Mouse (Mus musculus) neural tube, embryonic 15.5 days (tissue): ENCODE measurements at regions not wholly inside any gene's neighbourhood (a gene's known extent, or its start where the extent isn't known, plus 50 kb on each side); places are given as distances from the start of the nearest gene placed in this dataset.

Experiments
- ATAC-seq: fragments of 200-750 bp; cut with Nextera tagmentation; 2 replicates; pipeline ENCODE4 v1.8.0; 2017; ENCODE audit warnings: mild to moderate bottlenecking, moderate TSS enrichment, moderate library complexity; ENCODE audit not compliant: low FRiP score
- H3K27ac ChIP-seq: fragments of 300-500 bp; sonication (generic); replicated peaks from 2 replicates; pipeline ENCODE4 v1.5.1; 2015; ENCODE audit warnings: mild to moderate bottlenecking, inconsistent platforms
- H3K27me3 ChIP-seq: fragments of 300-500 bp; sonication (generic); replicated peaks from 2 replicates; pipeline ENCODE4 v1.6.1; 2015; ENCODE audit warnings: inconsistent platforms
- H3K36me3 ChIP-seq: fragments of 300-500 bp; sonication (generic); 2 replicates; pipeline ENCODE4 v1.6.1; 2015; ENCODE audit warnings: inconsistent platforms
- H3K4me1 ChIP-seq: fragments of 300-500 bp; sonication (generic); 2 replicates; pipeline ENCODE4 v1.6.1; 2015; ENCODE audit warnings: inconsistent platforms
- H3K4me2 ChIP-seq: fragments of 300-500 bp; sonication (generic); 2 replicates; pipeline ENCODE4 v1.6.1; 2015; ENCODE audit warnings: inconsistent platforms, mild to moderate bottlenecking, moderate library complexity
- H3K4me3 ChIP-seq: fragments of 300-500 bp; sonication (generic); replicated peaks from 2 replicates; pipeline ENCODE4 v1.5.1; 2015; ENCODE audit warnings: mild to moderate bottlenecking, inconsistent platforms
- H3K9ac ChIP-seq: fragments of 300-500 bp; sonication (generic); replicated peaks from 2 replicates; pipeline ENCODE4 v1.6.1; 2015; ENCODE audit warnings: mild to moderate bottlenecking, inconsistent platforms
- H3K9me3 ChIP-seq: fragments of 300-500 bp; sonication (generic); replicated peaks from 2 replicates; pipeline ENCODE4 v1.6.1; 2016; ENCODE audit warnings: inconsistent platforms
- WGBS: fragments of 180-500 bp; shearing (Covaris S2); methylation state at CpG from one replicate; pipeline ENCODE4 v1.1.7; 2015; ENCODE audit warnings: mixed read lengths; 5-methylcytosine and 5-hydroxymethylcytosine counted together

- Histone ChIP-seq H3K4me2 (peak overlapping the region; percentile 34), H3K9me3 (no peaks in the 10 kb centered on the region), H3K27ac (no peak overlapping the region), H3K27me3 (peaks cover 6% of the 10 kb centered on the region; the same call in 1 of the 2 replicates), H3K4me1 (peaks cover 15% of the 10 kb centered on the region), H3K4me3 (no peak overlapping the region; the same call in 1 of the 2 replicates), H3K9ac (no peak overlapping the region), H3K36me3 (no peaks in the 10 kb centered on the region)
- no peak for ATAC-seq
- WGBS, result 44% methylated on average over 24 of the region's 24 CpGs
These were observed 54.5 kb downstream of the Irx3 start for GRCm38 (mm10) chr8:91747174-91747859.

- H3K4me1 ChIP-seq, result no peaks in the 10 kb centered on the region
- no peaks in the 10 kb centered on the region for H3K9me3 ChIP-seq
- H3K4me3 ChIP-seq, result no peak overlapping the region
- no peak overlapping the region for H3K9ac ChIP-seq
- H3K27ac ChIP-seq, result no peak overlapping the region
- no peaks in the 10 kb centered on the region for H3K36me3 ChIP-seq
- no peak for ATAC-seq
- 0 out of 2 replicates have a peak, but pooled peaks cover 3% of the 10 kb centered on the region for H3K27me3 ChIP-seq
- no peak overlapping the region for H3K4me2 ChIP-seq
- WGBS, result 82% methylated on average over 2 of the region's 2 CpGs
These were observed 77.2 kb downstream of the Irx3 start for GRCm38 (mm10) chr8:91724646-91725045.
